Mouse (Mus musculus): ENCODE measurements at regions not wholly inside any gene's neighbourhood (a gene's known extent, or its start where the extent isn't known, plus 50 kb on each side); places are given as distances from the start of the nearest gene placed in this dataset.

- 28% methylated on average over 10 of the region's 10 CpGs for WGBS
- DNase-seq = peak; percentile 78
- TF ChIP-seq CTCF (IDR thresholded peaks at IDR 0.05; ENCODE audit: insufficient read depth, low read length) = peak; percentile 98
- TF ChIP-seq POLR2A (IDR thresholded peaks at IDR 0.05; ENCODE audit: borderline replicate concordance, extremely low read depth, low read depth, low read length) = no peak
- peaks cover 8% of the 10 kb centered on the region for H3K4me1 ChIP-seq (ENCODE audit: control insufficient read depth, insufficient read depth, low read length)
- no peak overlapping the region for H3K4me3 ChIP-seq (replicated peaks; ENCODE audit: extremely low read depth, low read depth, low read length)
Observed at GRCm38 (mm10) chr1:154118374-154119004, 82.5 kb upstream of the Zfp648 start.

- Histone ChIP-seq H3K4me1 (ENCODE audit: control insufficient read depth, insufficient read depth, low read length) (peaks cover 8% of the 10 kb centered on the region), H3K4me3 (replicated peaks; ENCODE audit: extremely low read depth, low read depth, low read length) (no peak overlapping the region)
- TF ChIP-seq POLR2A (IDR thresholded peaks at IDR 0.05; ENCODE audit: borderline replicate concordance, extremely low read depth, low read depth, low read length) (no peak), CTCF (IDR thresholded peaks at IDR 0.05; ENCODE audit: insufficient read depth, low read length) (no peak)
- WGBS = 88% methylated on average over 5 of the region's 5 CpGs
- DNase-seq = no peak
Observed at GRCm38 (mm10) chr1:154119611-154120010, 81.4 kb upstream of the Zfp648 start.

GRCm38 (mm10) chr1:154120693-154121092, 80.3 kb upstream of the Zfp648 start:
- peaks cover 6% of the 10 kb centered on the region for H3K4me1 ChIP-seq (ENCODE audit: control insufficient read depth, insufficient read depth, low read length)
- WGBS = 3% methylated on average over 1 of the region's 1 CpGs
- no peak overlapping the region for H3K4me3 ChIP-seq (replicated peaks; ENCODE audit: extremely low read depth, low read depth, low read length)
- TF ChIP-seq CTCF (IDR thresholded peaks at IDR 0.05; ENCODE audit: insufficient read depth, low read length) (no peak), POLR2A (IDR thresholded peaks at IDR 0.05; ENCODE audit: borderline replicate concordance, extremely low read depth, low read depth, low read length) (no peak)
- no peak for DNase-seq

- TF ChIP-seq CTCF (IDR thresholded peaks at IDR 0.05; ENCODE audit: insufficient read depth, low read length) (no peak), POLR2A (IDR thresholded peaks at IDR 0.05; ENCODE audit: borderline replicate concordance, extremely low read depth, low read depth, low read length) (no peak)
- Histone ChIP-seq H3K4me3 (replicated peaks; ENCODE audit: extremely low read depth, low read depth, low read length) (no peak overlapping the region), H3K4me1 (ENCODE audit: control insufficient read depth, insufficient read depth, low read length) (no peaks in the 10 kb centered on the region)
- no peak for DNase-seq
Observed at GRCm38 (mm10) chr1:154124981-154125380, 76.0 kb upstream of the Zfp648 start.

- Histone ChIP-seq H3K4me1 (ENCODE audit: control insufficient read depth, insufficient read depth, low read length) (no peaks in the 10 kb centered on the region), H3K4me3 (replicated peaks; ENCODE audit: extremely low read depth, low read depth, low read length) (no peak overlapping the region)
- WGBS = 54% methylated on average over 4 of the region's 4 CpGs
- TF ChIP-seq POLR2A (IDR thresholded peaks at IDR 0.05; ENCODE audit: borderline replicate concordance, extremely low read depth, low read depth, low read length) (no peak), CTCF (IDR thresholded peaks at IDR 0.05; ENCODE audit: insufficient read depth, low read length) (no peak)
- no peak for DNase-seq
Observed at GRCm38 (mm10) chr1:154126487-154126886, 74.5 kb upstream of the Zfp648 start.

- Histone ChIP-seq H3K4me3 (replicated peaks; ENCODE audit: extremely low read depth, low read depth, low read length) (no peak overlapping the region), H3K4me1 (ENCODE audit: control insufficient read depth, insufficient read depth, low read length) (no peaks in the 10 kb centered on the region)
- TF ChIP-seq POLR2A (IDR thresholded peaks at IDR 0.05; ENCODE audit: borderline replicate concordance, extremely low read depth, low read depth, low read length) (no peak), CTCF (IDR thresholded peaks at IDR 0.05; ENCODE audit: insufficient read depth, low read length) (no peak)
- 71% methylated on average over 4 of the region's 4 CpGs for WGBS
- no peak for DNase-seq
Observed at GRCm38 (mm10) chr1:154139488-154139887, 61.5 kb upstream of the Zfp648 start.

- WGBS = 37% methylated on average over 1 of the region's 1 CpGs
- Histone ChIP-seq H3K4me3 (replicated peaks; ENCODE audit: extremely low read depth, low read depth, low read length) (no peak overlapping the region), H3K4me1 (ENCODE audit: control insufficient read depth, insufficient read depth, low read length) (no peaks in the 10 kb centered on the region)
- TF ChIP-seq POLR2A (IDR thresholded peaks at IDR 0.05; ENCODE audit: borderline replicate concordance, extremely low read depth, low read depth, low read length) (no peak), CTCF (IDR thresholded peaks at IDR 0.05; ENCODE audit: insufficient read depth, low read length) (no peak)
- no peak for DNase-seq
Observed at GRCm38 (mm10) chr1:154143691-154144090, 57.3 kb upstream of the Zfp648 start.

GRCm38 (mm10) chr1:154147001-154147571, 53.9 kb upstream of the Zfp648 start:
- no peak for DNase-seq
- 74% methylated on average over 3 of the region's 3 CpGs for WGBS

GRCm38 (mm10) chr1:154148948-154149347, 52.0 kb upstream of the Zfp648 start:
- no peak overlapping the region for H3K4me3 ChIP-seq (replicated peaks; ENCODE audit: extremely low read depth, low read depth, low read length)
- H3K4me1 ChIP-seq (ENCODE audit: control insufficient read depth, insufficient read depth, low read length) = peaks cover 4% of the 10 kb centered on the region; the same call in 1 of the 2 replicates
- TF ChIP-seq POLR2A (IDR thresholded peaks at IDR 0.05; ENCODE audit: borderline replicate concordance, extremely low read depth, low read depth, low read length) (no peak), CTCF (IDR thresholded peaks at IDR 0.05; ENCODE audit: insufficient read depth, low read length) (no peak)
- WGBS = 38% methylated on average over 10 of the region's 10 CpGs
- DNase-seq = no peak

More at GRCm38 (mm10) chr1:154147001-154147571, 53.9 kb upstream of the Zfp648 start:
- no peak overlapping the region for H3K4me3 ChIP-seq (replicated peaks; ENCODE audit: extremely low read depth, low read depth, low read length)
- peaks cover 4% of the 10 kb centered on the region; the same call in 1 of the 2 replicates for H3K4me1 ChIP-seq (ENCODE audit: control insufficient read depth, insufficient read depth, low read length)
- no peak for TF ChIP-seq POLR2A (IDR thresholded peaks at IDR 0.05; ENCODE audit: borderline replicate concordance, extremely low read depth, low read depth, low read length)
- no peak for TF ChIP-seq CTCF (IDR thresholded peaks at IDR 0.05; ENCODE audit: insufficient read depth, low read length)
